In the genomic region with DNA sequence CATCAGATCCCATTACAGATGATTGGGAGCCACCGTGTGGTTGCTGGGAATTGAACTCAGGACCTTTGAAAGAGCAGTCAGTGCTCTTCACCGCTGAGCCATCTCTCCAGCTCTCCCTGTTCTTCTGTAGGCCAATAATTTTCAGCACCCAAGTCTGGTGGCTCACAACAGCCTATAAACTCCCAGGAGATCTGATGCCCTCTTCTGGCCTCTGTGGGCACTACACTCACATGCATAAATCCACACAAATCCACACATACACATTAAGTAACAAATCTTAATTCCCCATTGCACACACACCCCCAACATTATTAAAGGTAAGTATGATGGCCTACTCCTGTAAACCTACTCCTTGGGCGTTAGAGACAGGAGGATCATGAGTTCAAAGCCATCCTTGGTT, we compare ENCODE assay signal across 14 mouse cellular contexts. TPM values are rescaled to one million over a fixed set of nuclear protein-coding genes. Genes with fewer than 3 reads are reported as not detected.
DNase-seq lines count a peak whose midpoint lies in the region; ATAC-seq and TF ChIP-seq lines count a peak whose summit lies in the region.
"Had no signal": no experiment of that assay in that cellular context is flagged by ENCODE, and none has a peak within 500 bp of the region (broad histone marks: within the 10 kb centered on the region; RNA-seq: fewer than 3 reads in every experiment).

No protein-coding gene starts in this region.

- H3K4me3 ChIP-seq in heart, adult 2 months, result no peak overlapping the region
- H3K4me3 ChIP-seq in lung, postnatal 0 days (ENCODE audit: low read depth, low read length), result no peak overlapping the region
- H3K4me3 ChIP-seq: embryonic facial prominence, embryonic 10.5 days had no signal

- H3K27me3 ChIP-seq in heart, adult 2 months (ENCODE audit: control insufficient read depth, insufficient read depth, low read length), result no peaks in the 10 kb centered on the region
- no peaks in the 10 kb centered on the region for H3K27me3 ChIP-seq in lung, postnatal 0 days (replicated peaks; ENCODE audit: insufficient read depth, low read length)

- no peak for DNase-seq in heart, adult 2 months
- no peak for DNase-seq in heart, postnatal 14 days
- DNase-seq in lung, postnatal 0 days (ENCODE audit: low spot score), result no peak
- no peak for DNase-seq in lung, postnatal 4 days
- peak; percentile 53 for DNase-seq in T-cell, adult 2 months (ENCODE audit: low spot score)
- DNase-seq in thymus, postnatal 4 days, result peak; percentile 65
- DNase-seq in gastrocnemius, postnatal 36 days, result no peak
- DNase-seq: adrenal gland, postnatal 14 days; cerebellum, postnatal 14 days; kidney, postnatal 10 days; left cerebral cortex, postnatal 4 days; right cerebral cortex, adult 18-20 months had no signal

- H3K36me3 ChIP-seq in heart, adult 2 months (ENCODE audit: control insufficient read depth, insufficient read depth, low read length), result no peaks in the 10 kb centered on the region
- peaks cover 5% of the 10 kb centered on the region; the same call in 1 of the 2 replicates for H3K36me3 ChIP-seq in lung, postnatal 0 days (ENCODE audit: insufficient read depth, low read length)
- H3K36me3 ChIP-seq: embryonic facial prominence, embryonic 10.5 days had no signal

- 98% methylated on average over 3 of the region's 3 CpGs for WGBS in heart, adult 2 months
- 95% methylated on average over 3 of the region's 3 CpGs for WGBS in lung, postnatal 0 days

- no peaks in the 10 kb centered on the region for H3K9me3 ChIP-seq in lung, postnatal 0 days (ENCODE audit: low read length)
- H3K9me3 ChIP-seq: embryonic facial prominence, embryonic 10.5 days had no signal

- no peak for ATAC-seq in lung, postnatal 0 days
- ATAC-seq in megakaryocyte, adult 5-6 weeks (ENCODE audit: poor library complexity, severe bottlenecking), result no peak

- H3K79me2 ChIP-seq in heart, adult 2 months (replicated peaks; ENCODE audit: control insufficient read depth, insufficient read depth, low read length), result no peaks in the 10 kb centered on the region

- H3K4me2 ChIP-seq in lung, postnatal 0 days (replicated peaks; ENCODE audit: low read depth, low read length), result no peak overlapping the region

- intact Hi-C loops in heart, adult 2 months (cut with DNase I), result loop anchor here (10.0 kb wide), 1 partner anchor 159 kb away; no protein-coding TSS in a partner anchor
- intact Hi-C loops in heart, postnatal 14 days (cut with DNase I), result no loop called here
- intact Hi-C loops in gastrocnemius, postnatal 36 days (cut with DNase I), result no loop called here

- no peak overlapping the region for H3K9ac ChIP-seq in heart, adult 2 months (ENCODE audit: low read depth, low read length)
- H3K9ac ChIP-seq in lung, postnatal 0 days (replicated peaks; ENCODE audit: low read depth), result no peak overlapping the region

- peaks cover 10% of the 10 kb centered on the region for H3K4me1 ChIP-seq in heart, adult 2 months (ENCODE audit: control insufficient read depth, insufficient read depth, low read length)
- H3K4me1 ChIP-seq in lung, postnatal 0 days (ENCODE audit: insufficient read depth, low read depth, low read length), result peaks cover 28% of the 10 kb centered on the region; the same call in 1 of the 2 replicates

- TF ChIP-seq EP300 in heart, adult 2 months (IDR thresholded peaks at IDR 0.05; ENCODE audit: insufficient read depth, low read depth, low read length), result no peak
- TF ChIP-seq EP300 in lung, postnatal 0 days (IDR thresholded peaks at IDR 0.05), result no peak

- H3K27ac ChIP-seq in heart, adult 2 months, result no peak overlapping the region
- H3K27ac ChIP-seq in lung, postnatal 0 days (ENCODE audit: low read length), result no peak overlapping the region
- H3K27ac ChIP-seq: embryonic facial prominence, embryonic 10.5 days had no signal

- TF ChIP-seq CTCF in heart, adult 2 months (IDR thresholded peaks at IDR 0.05), result peak; percentile 36
- peak; percentile 49 for TF ChIP-seq CTCF in lung, postnatal 0 days (IDR thresholded peaks at IDR 0.05)

- TF ChIP-seq POLR2A in heart, adult 2 months (IDR thresholded peaks at IDR 0.05; ENCODE audit: insufficient read depth, low read depth, low read length), result no peak

RNA-seq across cellular contexts. Expression of gene Ccnd3, which starts 11.4 kb away (rescaled TPM):
- 10 to 100 TPM; 75.9 to 83.7 TPM for total RNA-seq in heart, adult 2 months (2021)
- 75.1 and 77.5 TPM in 2 replicates for polyA plus RNA-seq in heart, adult 2 months (2012; rRNA removed)
- total RNA-seq in heart, postnatal 14 days (2021), result 100 to 1,000 TPM in 1 of 2 experiments, 10 to 100 TPM in 1; 93.8 to 126 TPM
- polyA plus RNA-seq in lung, postnatal 0 days (2015; fragmentation: Nextera tagmentation; extraction: Ambion mirVana), result 195 and 214 TPM in 2 replicates
- 10 to 100 TPM; 31.4 to 31.5 TPM for total RNA-seq in gastrocnemius, postnatal 36 days (2021)
- total RNA-seq in megakaryocyte, adult 5-6 weeks (2015), result 315 and 324 TPM in 2 replicates
- total RNA-seq in megakaryocyte, adult 5-6 weeks (2017), result 155 and 184 TPM in 2 replicates

RNA-seq across cellular contexts. Expression of gene Taf8, which starts 14.1 kb away (rescaled TPM):
- 10 to 100 TPM; 10.8 to 12.5 TPM for total RNA-seq in heart, adult 2 months (2021)
- 14.2 and 21.0 TPM in 2 replicates for polyA plus RNA-seq in heart, adult 2 months (2012; rRNA removed)
- 10 to 100 TPM; 14.9 to 15.6 TPM for total RNA-seq in heart, postnatal 14 days (2021)
- 16.0 and 22.4 TPM in 2 replicates for polyA plus RNA-seq in lung, postnatal 0 days (2015; fragmentation: Nextera tagmentation; extraction: Ambion mirVana)
- 10 to 100 TPM; 10.4 to 12.8 TPM for total RNA-seq in gastrocnemius, postnatal 36 days (2021)
- 16.3 and 19.3 TPM in 2 replicates for total RNA-seq in megakaryocyte, adult 5-6 weeks (2015)
- total RNA-seq in megakaryocyte, adult 5-6 weeks (2017), result 44.0 and 57.5 TPM in 2 replicates

Comparison
In these comparisons a context has a peak if more than half of its experiments do, and no peak if none do; other contexts are left out.
1. DNase-seq: peak in T-cell, adult 2 months (single experiment) and thymus, postnatal 4 days (single experiment); none in heart, adult 2 months (0 of 2), heart, postnatal 14 days (0 of 2), lung, postnatal 0 days (single experiment), lung, postnatal 4 days (0 of 2) and gastrocnemius, postnatal 36 days (0 of 2).